Mouse (Mus musculus): ENCODE results near the gene Lmo1. TPM values are rescaled to one million over a fixed set of nuclear protein-coding genes. Genes with fewer than 3 reads are reported as not detected.
"Not testable (repeated sequence)": the region's sequence is repeated elsewhere in the genome, so short reads cannot be mapped to it uniquely, and the experiment has no call there.

Gene Lmo1
- polyA plus RNA-seq, 1 experiment from 2014 or later, result 14.4 TPM

GRCm38 (mm10) chr7:109097203-109097602 is 77.8 kb downstream of the Lmo1 start:
- Histone ChIP-seq H3K36me3 (no peaks in the 10 kb centered on the region), H3K9me3 (no peaks in the 10 kb centered on the region), H3K27me3 (no peaks in the 10 kb centered on the region), H3K4me1 (no peaks in the 10 kb centered on the region), H3K9ac (no peak overlapping the region), H3K4me3 (no peak overlapping the region), H3K4me2 (replicated peaks) (no peak overlapping the region), H3K27ac (no peak overlapping the region)
- WGBS, result 84% methylated on average over 7 of the region's 7 CpGs
- ATAC-seq (ENCODE audit: low FRiP score, low read depth), result no peak

GRCm38 (mm10) chr7:109096618-109097017 is 78.4 kb downstream of the Lmo1 start:
- H3K4me3 ChIP-seq, result no peak overlapping the region
- no peaks in the 10 kb centered on the region for H3K9me3 ChIP-seq
- no peak overlapping the region for H3K9ac ChIP-seq
- no peak overlapping the region for H3K27ac ChIP-seq
- no peaks in the 10 kb centered on the region for H3K27me3 ChIP-seq
- WGBS, result 74% methylated on average over 4 of the region's 4 CpGs
- ATAC-seq (ENCODE audit: low FRiP score, low read depth), result no peak
- H3K36me3 ChIP-seq, result no peaks in the 10 kb centered on the region
- no peaks in the 10 kb centered on the region for H3K4me1 ChIP-seq
- H3K4me2 ChIP-seq (replicated peaks), result no peak overlapping the region

- Histone ChIP-seq H3K4me2 (replicated peaks) (no peak overlapping the region), H3K27ac (no peak overlapping the region), H3K9me3 (no peaks in the 10 kb centered on the region), H3K36me3 (no peaks in the 10 kb centered on the region), H3K27me3 (no peaks in the 10 kb centered on the region), H3K9ac (no peak overlapping the region), H3K4me1 (no peaks in the 10 kb centered on the region), H3K4me3 (no peak overlapping the region)
- no CpG with 5 or more reads among the region's 7 CpGs for whole genome bisulfite sequencing
- no peak for ATAC-seq (ENCODE audit: low FRiP score, low read depth)
Observed at GRCm38 (mm10) chr7:109094294-109094693, 80.7 kb downstream of the Lmo1 start.

- not testable (repeated sequence) for H3K4me2 ChIP-seq (replicated peaks); ATAC-seq (ENCODE audit: low FRiP score, low read depth)
Observed at GRCm38 (mm10) chr7:109091316-109091715, 83.7 kb downstream of the Lmo1 start.

More at GRCm38 (mm10) chr7:109091316-109091715, 83.7 kb downstream of the Lmo1 start:
- not testable (repeated sequence) for H3K9me3 ChIP-seq, H3K27me3 ChIP-seq, H3K27ac ChIP-seq, H3K4me3 ChIP-seq, H3K4me1 ChIP-seq, H3K9ac ChIP-seq, H3K36me3 ChIP-seq
- WGBS, result no CpG with 5 or more reads among the region's 2 CpGs

Other genes with a start within 250 kb of the Lmo1 start
- gene Nlrp10, start 245.0 kb downstream of the Lmo1 start, polyA plus RNA-seq (2015; fragmentation: Nextera tagmentation; extraction: Ambion mirVana), result 0.38 and 0.57 TPM in 2 replicates
- gene Eif3f, start 240.8 kb downstream of the Lmo1 start, polyA plus RNA-seq (2015; fragmentation: Nextera tagmentation; extraction: Ambion mirVana), result 89.8 and 97.5 TPM in 2 replicates
- gene Tub, start 224.9 kb downstream of the Lmo1 start, polyA plus RNA-seq (2015; fragmentation: Nextera tagmentation; extraction: Ambion mirVana), result 3.4 and 4.1 TPM in 2 replicates
- 4.3 and 4.9 TPM in 2 replicates for gene Ric3, start 91.9 kb downstream of the Lmo1 start, polyA plus RNA-seq (2015; fragmentation: Nextera tagmentation; extraction: Ambion mirVana)